Mouse (Mus musculus): ENCODE data around the gene Mpdz.

Mpdz gene

DNA sequence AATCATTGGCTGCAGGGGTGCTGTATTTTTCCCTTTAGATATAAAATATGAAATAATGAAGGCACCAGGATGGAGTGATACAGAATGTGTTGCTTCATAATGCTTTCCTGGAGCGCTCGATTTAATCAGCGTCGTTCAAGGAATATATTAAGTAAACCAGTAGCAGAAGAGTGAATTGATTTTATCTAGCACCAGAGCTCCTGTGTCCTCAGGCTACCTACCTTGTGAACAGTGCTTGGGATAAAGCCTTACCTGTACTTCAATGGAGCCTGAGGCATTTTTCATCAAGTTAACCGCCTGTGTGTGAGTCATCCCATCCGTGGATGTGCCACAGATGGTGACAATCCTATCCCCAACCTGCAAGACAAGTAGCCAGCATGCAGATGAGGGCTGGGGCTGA is 159.5 kb downstream of the Mpdz start:
- no peak for DNase-seq (ENCODE audit: low read depth in 2 of 2, low spot score in 2 of 2)

DNA sequence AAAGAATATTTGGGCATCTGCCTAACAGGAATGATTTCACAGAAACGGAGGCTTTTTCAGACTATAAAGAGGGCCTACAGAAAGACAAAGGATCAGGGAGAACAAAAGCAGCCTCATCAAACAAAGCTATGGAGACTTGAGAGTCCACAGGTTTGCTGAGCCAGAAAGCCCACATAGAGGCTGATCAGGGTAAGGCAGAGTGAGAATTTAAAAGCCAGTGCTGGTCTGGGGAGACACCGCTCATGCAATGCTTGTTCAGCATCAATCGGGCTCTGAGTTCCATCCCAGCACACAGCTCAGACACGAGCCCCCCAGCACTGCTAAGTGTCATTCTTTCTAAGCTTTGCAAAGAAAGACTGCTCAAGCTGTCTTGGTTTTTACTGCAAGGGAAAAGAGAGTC is 162.5 kb downstream of the Mpdz start:
- DNase-seq (ENCODE audit: low read depth in 2 of 2, low spot score in 2 of 2) = no peak

DNA sequence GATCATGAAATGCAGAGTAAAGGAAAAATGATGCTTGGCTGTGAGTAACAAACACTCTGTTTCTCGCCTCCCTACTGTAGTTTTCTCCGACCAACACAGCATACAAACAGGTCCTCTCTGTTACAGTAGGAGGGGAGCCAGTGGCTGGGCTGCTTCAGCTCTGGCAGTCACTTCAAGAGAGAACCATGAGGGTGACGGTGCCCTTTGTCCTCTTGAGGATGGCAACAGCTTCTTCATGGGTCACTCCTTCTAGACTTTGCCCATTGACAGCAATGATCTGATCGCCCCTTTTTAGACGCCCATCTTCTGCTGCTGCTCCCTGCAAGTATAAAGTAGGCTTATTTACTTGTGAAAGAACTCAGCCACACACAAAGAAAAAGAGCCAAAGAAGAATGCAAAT is 163.2 kb downstream of the Mpdz start:
- no peak for DNase-seq (ENCODE audit: low read depth in 2 of 2, low spot score in 2 of 2)

DNA sequence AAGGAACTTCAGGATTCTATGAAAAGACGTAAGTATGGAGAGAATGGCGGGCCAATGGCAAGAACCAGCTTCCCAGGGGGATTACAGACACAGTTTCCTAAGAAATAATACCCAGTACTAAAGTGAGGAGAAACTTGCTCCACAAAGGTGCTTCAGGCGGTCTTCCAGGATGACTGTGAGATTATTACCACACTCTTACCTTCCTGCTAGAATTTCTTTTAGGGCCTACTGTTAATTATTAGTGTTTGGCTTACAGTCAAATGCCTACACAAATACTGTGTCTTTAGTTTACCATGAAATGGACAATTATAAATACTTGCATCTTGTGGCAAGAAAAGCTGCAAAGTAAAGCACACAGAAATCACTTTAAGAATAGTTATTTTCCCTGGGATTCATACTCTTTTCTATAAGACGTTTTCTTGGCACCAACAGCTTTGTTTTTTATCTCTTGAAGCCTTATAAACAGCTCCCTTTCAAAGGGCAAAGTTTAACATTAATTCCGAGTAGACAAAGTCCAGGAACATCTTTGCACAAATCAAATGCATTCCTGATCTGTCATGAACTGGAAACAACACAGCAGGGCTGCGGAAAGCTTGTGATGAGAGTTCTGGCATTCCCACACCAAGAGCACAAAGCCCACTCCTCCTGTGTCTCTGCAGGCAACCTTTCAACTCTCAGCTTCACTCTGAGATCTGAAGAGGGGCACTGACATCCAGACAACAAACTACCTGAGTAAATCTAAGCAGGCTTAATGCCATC is 166.5 kb downstream of the Mpdz start:
- no peak for DNase-seq (ENCODE audit: low read depth in 2 of 2, low spot score in 2 of 2)

DNA sequence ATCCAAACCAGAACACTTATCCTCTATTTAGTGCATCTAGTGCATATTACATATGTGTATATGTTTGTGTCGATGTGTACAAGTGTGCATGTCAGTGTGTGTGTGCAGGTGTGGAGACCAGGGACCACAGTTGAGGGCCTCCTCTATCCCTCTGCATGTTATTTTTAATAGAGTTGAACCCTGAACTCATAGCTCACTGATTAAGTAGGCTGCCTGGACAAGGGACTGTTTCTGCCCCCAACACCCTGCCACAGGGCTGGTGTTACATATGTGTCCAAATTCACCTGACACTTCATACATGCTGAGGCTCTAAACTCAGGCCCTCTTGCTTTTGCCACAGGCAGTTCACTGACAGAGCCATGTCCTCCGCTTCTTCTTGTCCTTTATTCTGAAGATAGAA is 169.5 kb downstream of the Mpdz start:
- DNase-seq (ENCODE audit: low read depth in 2 of 2, low spot score in 2 of 2) = no peak

DNA sequence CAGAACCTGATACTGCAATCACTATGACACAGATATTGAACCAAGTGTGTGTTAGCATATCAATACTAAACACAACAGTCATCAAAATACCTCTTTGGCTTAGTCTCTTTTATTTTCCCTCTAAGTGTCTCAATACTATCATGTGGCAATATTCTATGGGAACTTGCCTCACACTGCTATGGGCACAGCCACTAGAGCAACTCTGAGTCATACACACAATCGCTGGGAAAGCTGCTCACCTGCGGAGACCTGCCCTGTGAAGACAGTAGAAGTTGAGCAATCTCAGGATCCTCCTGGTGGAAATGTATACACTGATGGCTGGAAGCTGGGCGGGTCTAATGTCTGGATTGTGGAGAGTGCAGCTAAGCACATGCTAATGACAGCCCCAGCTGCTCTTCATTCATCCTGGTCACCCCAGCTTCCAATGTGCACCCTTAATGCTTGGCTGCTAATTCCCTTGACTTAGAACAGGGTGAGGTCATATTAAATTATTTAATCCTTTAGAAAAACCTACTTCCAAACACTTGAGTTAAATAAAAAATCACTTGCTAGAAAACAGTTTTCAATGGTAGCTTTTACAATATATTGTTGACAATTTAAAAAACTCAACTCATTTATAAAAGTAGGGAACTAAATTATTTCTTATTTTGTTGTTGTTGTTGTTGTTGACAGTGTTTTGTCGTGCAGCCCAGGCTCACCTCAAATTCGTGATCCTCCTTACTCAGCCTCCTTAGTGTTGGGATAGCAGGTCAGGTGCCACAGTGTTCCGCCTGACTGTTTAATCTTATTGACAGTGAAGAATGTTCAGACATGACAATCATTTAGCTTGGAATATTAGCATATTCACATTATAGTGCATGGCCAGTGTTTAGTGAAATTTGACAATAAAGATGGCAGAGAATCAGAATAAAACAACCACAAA is 189.5 kb downstream of the Mpdz start:
- DNase-seq (ENCODE audit: low read depth in 2 of 2, low spot score in 2 of 2) = no peak

DNA sequence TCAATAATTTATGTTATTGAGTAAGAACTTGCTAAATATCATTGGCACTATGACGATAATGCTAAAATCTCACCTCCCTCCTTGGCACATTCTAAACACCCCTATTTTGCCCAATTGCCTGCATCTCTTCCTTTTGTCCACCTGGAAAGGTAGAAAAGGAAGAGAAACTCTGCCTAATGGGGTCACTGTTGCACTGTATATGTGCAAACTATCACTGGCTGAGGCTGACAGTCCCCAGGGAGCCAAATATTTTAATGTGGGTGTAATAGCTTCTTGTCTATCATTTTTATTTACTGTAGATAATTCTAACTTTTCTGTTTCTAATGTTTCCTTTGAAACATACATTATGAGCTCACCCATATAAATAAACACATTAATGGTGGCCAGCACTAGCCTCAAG is 190.3 kb downstream of the Mpdz start:
- no peak for DNase-seq (ENCODE audit: low read depth in 2 of 2, low spot score in 2 of 2)

DNA sequence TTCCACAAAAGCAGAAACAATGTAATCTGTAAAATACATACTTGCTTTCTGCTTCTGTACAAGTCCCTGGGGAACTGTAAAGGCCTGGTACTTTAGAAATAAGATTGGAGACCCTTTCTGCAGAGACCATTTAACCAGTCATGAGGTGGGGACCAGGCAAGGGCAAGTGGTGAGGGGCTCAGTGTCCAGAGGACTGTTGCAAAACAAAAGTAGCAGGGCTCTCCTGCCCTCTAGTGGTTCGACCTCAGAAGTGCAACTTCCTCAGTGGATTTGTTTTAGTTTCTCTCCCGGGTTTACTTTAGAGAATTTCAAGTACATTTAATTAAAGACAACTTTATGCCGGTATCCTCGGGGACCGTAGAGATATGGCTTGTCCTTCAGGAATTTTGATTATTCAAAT is 190.7 kb downstream of the Mpdz start:
- no peak for DNase-seq (ENCODE audit: low read depth in 2 of 2, low spot score in 2 of 2)

DNA sequence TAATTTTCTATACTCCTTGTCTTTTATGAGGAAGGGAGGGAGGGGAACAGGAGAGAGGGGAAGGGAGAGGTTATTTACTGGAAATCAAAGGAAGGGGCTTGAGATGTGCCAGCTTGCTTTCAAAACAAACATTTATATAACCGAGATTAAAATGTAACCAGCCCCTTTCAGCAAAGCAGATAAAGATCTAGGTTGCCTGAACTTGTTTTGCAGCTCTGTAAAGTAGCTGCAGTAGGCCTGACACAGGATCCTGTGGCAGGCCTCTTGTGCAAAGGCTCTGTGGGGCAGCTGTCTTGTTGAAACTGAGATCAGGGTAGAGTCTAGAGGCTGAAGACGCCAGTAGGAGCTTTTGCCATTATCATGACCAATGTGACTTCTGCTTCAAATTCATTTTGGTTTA is 193.4 kb downstream of the Mpdz start:
- no peak for DNase-seq (ENCODE audit: low read depth in 2 of 2, low spot score in 2 of 2)

DNA sequence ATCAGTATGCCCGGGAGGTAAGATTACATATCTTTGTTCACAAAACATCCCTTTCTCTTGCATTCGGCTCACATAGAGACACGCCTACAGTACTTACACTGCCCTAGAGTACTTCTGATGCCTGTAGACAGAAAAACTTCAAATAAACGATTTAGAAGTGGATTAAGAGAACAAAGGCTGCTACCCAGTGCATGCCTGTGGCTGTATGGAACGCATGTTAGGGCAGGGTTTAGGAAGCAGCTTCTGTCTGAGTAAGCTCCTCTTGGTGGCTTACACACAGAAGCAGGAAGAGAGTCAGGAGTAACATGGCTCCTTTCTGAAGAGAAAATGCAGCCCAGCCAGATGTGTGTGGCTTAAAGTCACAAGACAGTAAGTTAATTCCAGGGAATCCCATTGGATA is 206.4 kb downstream of the Mpdz start:
- no peak for DNase-seq (ENCODE audit: low read depth in 2 of 2, low spot score in 2 of 2)
